Mouse (Mus musculus): Measurements from ENCODE around the gene Mpp6. TPM values are rescaled to one million over a fixed set of nuclear protein-coding genes. Genes with fewer than 3 reads are reported as not detected.

The Mpp6 gene
- polyA plus RNA-seq (2014; fragmentation: Nextera tagmentation; extraction: Ambion mirVana) = 79.6 and 80.8 TPM in 2 replicates

- Histone ChIP-seq H3K27ac (replicated peaks; ENCODE audit: low read depth, low read length) (peak within 1 kb of the TSS; percentile 80), H3K36me3 (ENCODE audit: control insufficient read depth, insufficient read depth, low read length) (no peaks in the 10 kb centered on the region), H3K9ac (ENCODE audit: low read depth, low read length) (peak within 1 kb of the TSS; percentile 92), H3K4me1 (ENCODE audit: control insufficient read depth, insufficient read depth, low read length) (peaks cover 7% of the 10 kb centered on the region; the same call in 1 of the 2 replicates), H3K4me3 (ENCODE audit: low read depth, low read length) (peak within 1 kb of the TSS; percentile 85), H3K4me2 (ENCODE audit: low read depth, low read length) (peak within 1 kb of the TSS; percentile 76), H3K27me3 (replicated peaks; ENCODE audit: control insufficient read depth, insufficient read depth, low read length) (no peaks in the 10 kb centered on the region), H3K9me3 (ENCODE audit: control insufficient read depth, low read length) (no peaks in the 10 kb centered on the region)
- under 1% methylated on average over 29 of the region's 74 CpGs for WGBS
- DNase-seq (ENCODE audit: low spot score) = peak; percentile 91
- ATAC-seq (ENCODE audit: low read depth) = peak; percentile 92
Observed at GRCm38 (mm10) chr6:50109757-50110378, at the start of gene Mpp6. Gene Mpp6, plus strand, starts transcription at chr6:50110241.

- no peak for ATAC-seq (ENCODE audit: low read depth)
- no peaks in the 10 kb centered on the region for H3K9me3 ChIP-seq (ENCODE audit: control insufficient read depth, low read length)
Observed at GRCm38 (mm10) chr6:50066172-50066571, 43.9 kb upstream of the Mpp6 start.

GRCm38 (mm10) chr6:50068490-50068889, 41.6 kb upstream of the Mpp6 start:
- H3K9me3 ChIP-seq (ENCODE audit: control insufficient read depth, low read length) = no peaks in the 10 kb centered on the region
- H3K36me3 ChIP-seq (ENCODE audit: control insufficient read depth, insufficient read depth, low read length) = no peaks in the 10 kb centered on the region
- no peaks in the 10 kb centered on the region for H3K4me1 ChIP-seq (ENCODE audit: control insufficient read depth, insufficient read depth, low read length)
- no peak overlapping the region for H3K27ac ChIP-seq (replicated peaks; ENCODE audit: low read depth, low read length)
- no peak overlapping the region for H3K4me2 ChIP-seq (ENCODE audit: low read depth, low read length)
- ATAC-seq (ENCODE audit: low read depth) (no peak), DNase-seq (ENCODE audit: low spot score) (no peak)
- H3K4me3 ChIP-seq (ENCODE audit: low read depth, low read length) = no peak overlapping the region
- H3K9ac ChIP-seq (ENCODE audit: low read depth, low read length) = no peak overlapping the region
- H3K27me3 ChIP-seq (replicated peaks; ENCODE audit: control insufficient read depth, insufficient read depth, low read length) = no peaks in the 10 kb centered on the region

More at GRCm38 (mm10) chr6:50066172-50066571, 43.9 kb upstream of the Mpp6 start:
- H3K4me2 ChIP-seq (ENCODE audit: low read depth, low read length) = no peak overlapping the region
- no peaks in the 10 kb centered on the region for H3K36me3 ChIP-seq (ENCODE audit: control insufficient read depth, insufficient read depth, low read length)
- no peak for DNase-seq (ENCODE audit: low spot score)
- no peaks in the 10 kb centered on the region for H3K27me3 ChIP-seq (replicated peaks; ENCODE audit: control insufficient read depth, insufficient read depth, low read length)
- H3K9ac ChIP-seq (ENCODE audit: low read depth, low read length) = no peak overlapping the region
- no peak overlapping the region for H3K27ac ChIP-seq (replicated peaks; ENCODE audit: low read depth, low read length)
- H3K4me1 ChIP-seq (ENCODE audit: control insufficient read depth, insufficient read depth, low read length) = no peaks in the 10 kb centered on the region
- no peak overlapping the region for H3K4me3 ChIP-seq (ENCODE audit: low read depth, low read length)
- 82% methylated on average over 6 of the region's 6 CpGs for WGBS

GRCm38 (mm10) chr6:50075248-50075647, 34.8 kb upstream of the Mpp6 start:
- Histone ChIP-seq H3K4me2 (ENCODE audit: low read depth, low read length) (no peak overlapping the region), H3K27ac (replicated peaks; ENCODE audit: low read depth, low read length) (no peak overlapping the region), H3K4me1 (ENCODE audit: control insufficient read depth, insufficient read depth, low read length) (no peaks in the 10 kb centered on the region), H3K27me3 (replicated peaks; ENCODE audit: control insufficient read depth, insufficient read depth, low read length) (no peaks in the 10 kb centered on the region), H3K36me3 (ENCODE audit: control insufficient read depth, insufficient read depth, low read length) (no peaks in the 10 kb centered on the region), H3K9me3 (ENCODE audit: control insufficient read depth, low read length) (no peaks in the 10 kb centered on the region), H3K4me3 (ENCODE audit: low read depth, low read length) (no peak overlapping the region), H3K9ac (ENCODE audit: low read depth, low read length) (no peak overlapping the region)
- 83% methylated on average over 3 of the region's 3 CpGs for WGBS
- no peak for DNase-seq (ENCODE audit: low spot score)
- no peak for ATAC-seq (ENCODE audit: low read depth)

DNA sequence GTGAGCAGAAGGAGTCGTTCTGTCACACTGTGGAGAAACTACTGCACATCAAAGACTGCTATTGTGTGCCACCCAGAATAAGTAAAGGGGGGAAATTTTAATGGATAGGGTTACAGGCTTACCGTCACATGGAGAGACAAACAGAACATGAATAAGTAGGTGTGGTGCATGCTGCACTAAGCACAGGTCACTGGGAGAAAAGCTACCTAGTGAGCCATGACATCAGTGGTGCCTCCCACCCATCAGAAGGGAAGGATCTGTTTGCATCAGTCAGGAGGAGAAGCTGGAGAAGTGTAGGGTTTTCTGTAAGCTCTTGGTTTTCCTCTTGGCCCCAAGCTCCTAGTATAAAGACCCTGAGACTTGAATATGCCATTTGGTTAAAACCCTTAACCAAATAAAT, 33.6 kb upstream of the Mpp6 start:
- H3K9ac ChIP-seq (ENCODE audit: low read depth, low read length) = no peak overlapping the region
- H3K4me1 ChIP-seq (ENCODE audit: control insufficient read depth, insufficient read depth, low read length) = no peaks in the 10 kb centered on the region
- 56% methylated on average over 2 of the region's 2 CpGs for WGBS
- no peak overlapping the region for H3K4me2 ChIP-seq (ENCODE audit: low read depth, low read length)
- DNase-seq (ENCODE audit: low spot score) (no peak), ATAC-seq (ENCODE audit: low read depth) (no peak)
- no peaks in the 10 kb centered on the region for H3K9me3 ChIP-seq (ENCODE audit: control insufficient read depth, low read length)
- no peaks in the 10 kb centered on the region for H3K36me3 ChIP-seq (ENCODE audit: control insufficient read depth, insufficient read depth, low read length)
- H3K27ac ChIP-seq (replicated peaks; ENCODE audit: low read depth, low read length) = no peak overlapping the region
- no peaks in the 10 kb centered on the region for H3K27me3 ChIP-seq (replicated peaks; ENCODE audit: control insufficient read depth, insufficient read depth, low read length)
- no peak overlapping the region for H3K4me3 ChIP-seq (ENCODE audit: low read depth, low read length)

GRCm38 (mm10) chr6:50080431-50080830, 29.6 kb upstream of the Mpp6 start:
- Histone ChIP-seq H3K36me3 (ENCODE audit: control insufficient read depth, insufficient read depth, low read length) (no peaks in the 10 kb centered on the region), H3K27ac (replicated peaks; ENCODE audit: low read depth, low read length) (no peak overlapping the region), H3K4me2 (ENCODE audit: low read depth, low read length) (no peak overlapping the region), H3K27me3 (replicated peaks; ENCODE audit: control insufficient read depth, insufficient read depth, low read length) (no peaks in the 10 kb centered on the region), H3K9me3 (ENCODE audit: control insufficient read depth, low read length) (no peaks in the 10 kb centered on the region), H3K9ac (ENCODE audit: low read depth, low read length) (no peak overlapping the region), H3K4me3 (ENCODE audit: low read depth, low read length) (no peak overlapping the region), H3K4me1 (ENCODE audit: control insufficient read depth, insufficient read depth, low read length) (no peaks in the 10 kb centered on the region)
- DNase-seq (ENCODE audit: low spot score) = no peak
- no peak for ATAC-seq (ENCODE audit: low read depth)
- 63% methylated on average over 7 of the region's 7 CpGs for WGBS

DNA sequence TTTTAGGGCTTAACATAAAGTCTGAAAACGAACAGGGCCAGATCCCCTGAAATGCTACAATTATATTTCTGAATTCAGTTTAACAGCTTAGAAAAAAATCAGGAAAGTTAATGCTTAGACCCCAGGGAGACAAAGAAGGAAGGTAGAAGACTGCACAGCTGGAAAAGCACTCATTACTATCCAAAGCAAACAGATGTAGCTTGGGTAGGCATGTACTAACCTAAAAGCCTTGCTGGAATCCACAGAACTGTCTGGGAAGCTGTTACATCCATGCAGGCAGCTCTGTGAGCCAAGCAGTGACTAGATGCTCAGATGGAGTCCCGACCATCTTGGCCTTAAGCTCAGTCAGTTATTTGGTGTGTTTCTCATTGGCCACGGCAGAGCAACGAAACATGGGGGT, 24.8 kb upstream of the Mpp6 start:
- Histone ChIP-seq H3K4me1 (ENCODE audit: control insufficient read depth, insufficient read depth, low read length) (no peaks in the 10 kb centered on the region), H3K36me3 (ENCODE audit: control insufficient read depth, insufficient read depth, low read length) (no peaks in the 10 kb centered on the region), H3K27ac (replicated peaks; ENCODE audit: low read depth, low read length) (no peak overlapping the region), H3K9me3 (ENCODE audit: control insufficient read depth, low read length) (no peaks in the 10 kb centered on the region), H3K4me2 (ENCODE audit: low read depth, low read length) (no peak overlapping the region), H3K27me3 (replicated peaks; ENCODE audit: control insufficient read depth, insufficient read depth, low read length) (no peaks in the 10 kb centered on the region), H3K9ac (ENCODE audit: low read depth, low read length) (no peak overlapping the region), H3K4me3 (ENCODE audit: low read depth, low read length) (no peak overlapping the region)
- WGBS = 59% methylated on average over 4 of the region's 4 CpGs
- peak; percentile 46 for DNase-seq (ENCODE audit: low spot score)
- no peak for ATAC-seq (ENCODE audit: low read depth)

- DNase-seq (ENCODE audit: low spot score) = no peak
- no peak for ATAC-seq (ENCODE audit: low read depth)
Observed at GRCm38 (mm10) chr6:50089333-50089732, 20.7 kb upstream of the Mpp6 start.

DNA sequence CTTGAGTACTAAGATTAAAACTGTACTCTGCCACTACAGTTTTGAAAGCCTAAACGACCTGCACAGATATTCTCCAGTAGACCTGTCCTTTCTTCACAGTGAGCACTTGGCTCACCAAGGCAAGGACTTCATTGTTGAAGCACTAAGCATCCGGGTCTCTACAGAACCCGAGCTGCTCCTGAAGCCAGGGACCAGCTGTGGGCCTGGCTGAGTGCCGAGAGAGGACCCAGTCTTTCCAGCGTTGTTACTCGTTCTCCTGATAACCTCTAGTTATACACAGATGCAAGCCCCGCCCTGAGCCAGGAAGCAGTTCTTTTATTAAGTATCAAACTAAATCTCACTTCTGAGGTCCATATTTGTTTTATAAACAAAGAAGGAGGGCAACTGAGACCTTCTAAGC, 19.8 kb upstream of the Mpp6 start:
- WGBS = 65% methylated on average over 7 of the region's 7 CpGs
- no peaks in the 10 kb centered on the region for H3K4me1 ChIP-seq (ENCODE audit: control insufficient read depth, insufficient read depth, low read length)
- no peaks in the 10 kb centered on the region for H3K27me3 ChIP-seq (replicated peaks; ENCODE audit: control insufficient read depth, insufficient read depth, low read length)
- no peaks in the 10 kb centered on the region for H3K36me3 ChIP-seq (ENCODE audit: control insufficient read depth, insufficient read depth, low read length)
- ATAC-seq (ENCODE audit: low read depth) (no peak), DNase-seq (ENCODE audit: low spot score) (no peak)
- H3K4me2 ChIP-seq (ENCODE audit: low read depth, low read length) = no peak overlapping the region
- no peaks in the 10 kb centered on the region for H3K9me3 ChIP-seq (ENCODE audit: control insufficient read depth, low read length)
- no peak overlapping the region for H3K9ac ChIP-seq (ENCODE audit: low read depth, low read length)
- H3K4me3 ChIP-seq (ENCODE audit: low read depth, low read length) = no peak overlapping the region
- H3K27ac ChIP-seq (replicated peaks; ENCODE audit: low read depth, low read length) = no peak overlapping the region

More at GRCm38 (mm10) chr6:50089333-50089732, 20.7 kb upstream of the Mpp6 start:
- no peaks in the 10 kb centered on the region for H3K27me3 ChIP-seq (replicated peaks; ENCODE audit: control insufficient read depth, insufficient read depth, low read length)
- H3K36me3 ChIP-seq (ENCODE audit: control insufficient read depth, insufficient read depth, low read length) = no peaks in the 10 kb centered on the region
- H3K4me3 ChIP-seq (ENCODE audit: low read depth, low read length) = no peak overlapping the region
- H3K4me2 ChIP-seq (ENCODE audit: low read depth, low read length) = no peak overlapping the region
- no peaks in the 10 kb centered on the region for H3K4me1 ChIP-seq (ENCODE audit: control insufficient read depth, insufficient read depth, low read length)
- H3K9ac ChIP-seq (ENCODE audit: low read depth, low read length) = no peak overlapping the region
- no peaks in the 10 kb centered on the region for H3K9me3 ChIP-seq (ENCODE audit: control insufficient read depth, low read length)
- no peak overlapping the region for H3K27ac ChIP-seq (replicated peaks; ENCODE audit: low read depth, low read length)
- 77% methylated on average over 5 of the region's 5 CpGs for WGBS
